Mouse (Mus musculus): Measurements from ENCODE around the gene Ccdc189. TPM values are rescaled to one million over a fixed set of nuclear protein-coding genes. Genes with fewer than 3 reads are reported as not detected.

The Ccdc189 gene
- polyA plus RNA-seq, 2 experiments = 5.4 to 10.6 TPM

DNA sequence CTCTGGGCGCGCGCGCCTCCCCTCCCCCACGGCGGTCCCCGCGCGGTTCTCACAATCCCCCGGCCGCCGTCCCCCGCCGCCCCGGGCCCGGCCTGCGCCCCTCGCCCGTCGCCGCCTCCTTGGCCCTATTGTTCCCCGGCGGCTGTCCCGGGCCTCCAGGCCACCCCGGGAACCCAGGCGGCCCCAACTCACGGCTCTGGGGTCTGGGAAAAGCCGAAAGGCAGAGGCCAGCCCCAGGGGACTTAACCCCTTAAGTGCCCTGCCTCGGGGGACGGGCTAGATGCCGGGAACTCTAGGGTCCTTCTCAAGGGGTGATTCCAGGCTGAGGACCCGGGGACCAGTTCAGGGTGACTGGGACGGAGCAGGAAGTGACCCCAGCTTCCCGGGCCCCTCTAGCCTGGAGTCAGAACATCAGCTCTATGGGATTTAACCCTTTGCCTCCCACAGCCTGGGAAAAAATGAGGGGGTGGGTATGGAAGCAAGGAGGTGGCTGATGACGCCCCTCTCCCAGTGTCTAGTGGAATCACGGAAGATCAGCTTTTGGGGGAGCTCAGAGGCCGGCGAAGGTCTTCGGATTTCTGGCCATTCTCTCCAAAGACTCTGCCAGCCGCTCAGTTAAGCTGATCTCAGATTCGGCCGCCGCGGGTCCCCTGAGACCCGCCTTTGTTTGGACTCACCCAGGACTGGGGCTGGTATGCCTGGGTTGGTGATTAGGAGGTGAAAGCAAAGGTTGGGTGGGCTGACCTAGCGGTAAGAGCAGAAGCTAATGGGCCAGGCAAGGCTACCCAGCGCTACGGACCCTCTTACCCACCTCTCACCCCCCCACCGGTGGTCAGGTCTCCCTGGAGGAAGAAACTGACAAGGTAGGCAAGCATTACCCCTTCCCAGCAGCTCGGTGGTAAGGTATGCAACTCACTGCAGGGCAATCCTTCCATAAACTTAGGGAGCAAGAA is 26.8 kb upstream of the Ccdc189 start, which contains the start of gene Zfp629:
Gene Zfp629 (minus strand): TSS at position 907 of the 953 bp plus-strand sequence.
- Histone ChIP-seq H3K27me3 (ENCODE audit: control insufficient read depth, insufficient read depth, low read length) (no peaks in the 10 kb centered on the region), H3K36me3 (ENCODE audit: control insufficient read depth, insufficient read depth, low read length) (peaks cover 27% of the 10 kb centered on the region), H3K27ac (replicated peaks; ENCODE audit: low read depth, low read length) (peak within 1 kb of the TSS; percentile 82), H3K4me2 (replicated peaks; ENCODE audit: low read depth, low read length, severe bottlenecking) (peak within 1 kb of the TSS; percentile 82), H3K4me3 (replicated peaks; ENCODE audit: low read length) (peak within 1 kb of the TSS; percentile 99), H3K4me1 (ENCODE audit: control insufficient read depth, insufficient read depth, low read length) (peaks cover 10% of the 10 kb centered on the region; the same call in 1 of the 2 replicates), H3K9me3 (ENCODE audit: control insufficient read depth, low read length) (no peaks in the 10 kb centered on the region), H3K9ac (ENCODE audit: low read depth, low read length, severe bottlenecking) (peak within 1 kb of the TSS; percentile 96)
- under 1% methylated on average over 45 of the region's 50 CpGs for WGBS
- ATAC-seq (ENCODE audit: low FRiP score, low read depth) (peak; percentile 90), DNase-seq (ENCODE audit: low spot score) (peak; percentile 84)
- 0 out of 2 replicates have a peak, but pooled peaks have one; percentile 26 for TF ChIP-seq POLR2A (IDR thresholded peaks at IDR 0.05; ENCODE audit: borderline replicate concordance, extremely low read depth, insufficient read depth, insufficient read length)

GRCm38 (mm10) chr7:127614511-127614890 is 26.1 kb upstream of the Ccdc189 start:
- peaks cover 33% of the 10 kb centered on the region for H3K36me3 ChIP-seq (ENCODE audit: control insufficient read depth, insufficient read depth, low read length)
- no peaks in the 10 kb centered on the region for H3K27me3 ChIP-seq (ENCODE audit: control insufficient read depth, insufficient read depth, low read length)
- WGBS = 0% methylated on average over 20 of the region's 44 CpGs
- peak overlapping the region; percentile 99 for H3K4me3 ChIP-seq (replicated peaks; ENCODE audit: low read length)
- H3K9ac ChIP-seq (ENCODE audit: low read depth, low read length, severe bottlenecking) = peak overlapping the region; percentile 96
- H3K4me1 ChIP-seq (ENCODE audit: control insufficient read depth, insufficient read depth, low read length) = peaks cover 10% of the 10 kb centered on the region; the same call in 1 of the 2 replicates
- ATAC-seq (ENCODE audit: low FRiP score, low read depth) (peak; percentile 23), DNase-seq (ENCODE audit: low spot score) (peak; percentile 21)
- H3K4me2 ChIP-seq (replicated peaks; ENCODE audit: low read depth, low read length, severe bottlenecking) = peak overlapping the region; percentile 82
- no peak for TF ChIP-seq POLR2A (IDR thresholded peaks at IDR 0.05; ENCODE audit: borderline replicate concordance, extremely low read depth, insufficient read depth, insufficient read length)
- no peaks in the 10 kb centered on the region for H3K9me3 ChIP-seq (ENCODE audit: control insufficient read depth, low read length)
- H3K27ac ChIP-seq (replicated peaks; ENCODE audit: low read depth, low read length) = peak overlapping the region; percentile 82

DNA sequence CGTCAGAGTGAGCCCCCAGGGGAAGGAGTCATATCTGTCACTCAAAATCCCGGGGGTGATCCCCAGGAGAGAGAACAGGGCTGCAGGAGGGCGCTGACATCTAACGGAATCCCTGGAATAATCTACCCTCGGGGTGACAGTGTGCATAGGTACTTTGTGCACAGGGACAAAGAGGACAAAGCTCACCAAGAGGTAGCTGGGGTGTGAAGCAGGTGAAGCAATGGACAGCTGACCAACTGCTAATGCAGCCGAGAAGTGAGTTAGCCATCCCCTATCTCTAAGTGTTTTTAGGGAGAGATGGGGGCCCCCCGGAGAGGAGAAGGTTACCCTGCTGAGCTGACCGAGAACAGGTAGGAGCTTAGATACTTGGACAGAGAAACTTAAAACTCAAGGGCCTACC is 25.7 kb upstream of the Ccdc189 start:
- H3K9me3 ChIP-seq (ENCODE audit: control insufficient read depth, low read length) = no peaks in the 10 kb centered on the region
- no peak overlapping the region for H3K27ac ChIP-seq (replicated peaks; ENCODE audit: low read depth, low read length)
- DNase-seq (ENCODE audit: low spot score) = no peak

DNA sequence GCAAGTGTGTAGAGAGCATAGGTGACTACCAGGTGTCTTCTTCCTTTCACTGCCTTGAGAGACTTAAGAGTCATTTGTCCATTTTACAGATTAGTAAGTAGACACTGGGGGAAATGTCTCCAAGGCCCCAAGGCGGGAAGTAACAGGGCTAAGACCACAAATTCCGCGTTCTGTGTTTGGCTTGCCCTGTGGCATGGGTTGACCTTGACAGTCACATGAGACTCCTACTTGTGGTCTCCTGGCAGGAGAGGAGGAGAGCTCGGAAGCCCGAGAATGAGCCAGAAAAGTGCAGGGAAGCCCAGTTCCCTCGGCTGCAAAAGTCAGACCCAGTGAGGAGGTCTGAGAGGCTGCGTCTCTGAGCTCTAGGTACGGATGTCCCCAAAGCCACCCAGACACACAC is 25.1 kb upstream of the Ccdc189 start:
- H3K9ac ChIP-seq (ENCODE audit: low read depth, low read length, severe bottlenecking) = peak overlapping the region; percentile 96; the same call in 1 of the 2 replicates
- peaks cover 10% of the 10 kb centered on the region; the same call in 1 of the 2 replicates for H3K4me1 ChIP-seq (ENCODE audit: control insufficient read depth, insufficient read depth, low read length)
- H3K4me2 ChIP-seq (replicated peaks; ENCODE audit: low read depth, low read length, severe bottlenecking) = peak overlapping the region; percentile 82
- H3K9me3 ChIP-seq (ENCODE audit: control insufficient read depth, low read length) = no peaks in the 10 kb centered on the region
- no peak for ATAC-seq (ENCODE audit: low FRiP score, low read depth)
- 81% methylated on average over 8 of the region's 8 CpGs for WGBS
- H3K4me3 ChIP-seq (replicated peaks; ENCODE audit: low read length) = peak overlapping the region; percentile 99; the same call in 1 of the 2 replicates
- TF ChIP-seq POLR2A (IDR thresholded peaks at IDR 0.05; ENCODE audit: borderline replicate concordance, extremely low read depth, insufficient read depth, insufficient read length) = no peak
- DNase-seq (ENCODE audit: low spot score) = no peak
- no peak overlapping the region for H3K27ac ChIP-seq (replicated peaks; ENCODE audit: low read depth, low read length)
- H3K36me3 ChIP-seq (ENCODE audit: control insufficient read depth, insufficient read depth, low read length) = peaks cover 43% of the 10 kb centered on the region
- no peaks in the 10 kb centered on the region for H3K27me3 ChIP-seq (ENCODE audit: control insufficient read depth, insufficient read depth, low read length)

More for the DNA sequence above, 25.7 kb upstream of the Ccdc189 start:
- peak overlapping the region; percentile 99 for H3K4me3 ChIP-seq (replicated peaks; ENCODE audit: low read length)
- H3K4me1 ChIP-seq (ENCODE audit: control insufficient read depth, insufficient read depth, low read length) = peaks cover 10% of the 10 kb centered on the region; the same call in 1 of the 2 replicates
- TF ChIP-seq POLR2A (IDR thresholded peaks at IDR 0.05; ENCODE audit: borderline replicate concordance, extremely low read depth, insufficient read depth, insufficient read length) = no peak
- peaks cover 38% of the 10 kb centered on the region for H3K36me3 ChIP-seq (ENCODE audit: control insufficient read depth, insufficient read depth, low read length)
- 21% methylated on average over 8 of the region's 8 CpGs for WGBS
- H3K4me2 ChIP-seq (replicated peaks; ENCODE audit: low read depth, low read length, severe bottlenecking) = peak overlapping the region; percentile 82
- H3K27me3 ChIP-seq (ENCODE audit: control insufficient read depth, insufficient read depth, low read length) = no peaks in the 10 kb centered on the region
- no peak for ATAC-seq (ENCODE audit: low FRiP score, low read depth)
- peak overlapping the region; percentile 96 for H3K9ac ChIP-seq (ENCODE audit: low read depth, low read length, severe bottlenecking)

GRCm38 (mm10) chr7:127611561-127611960 is 23.2 kb upstream of the Ccdc189 start:
- H3K27ac ChIP-seq (replicated peaks; ENCODE audit: low read depth, low read length) = no peak overlapping the region
- no peak for TF ChIP-seq POLR2A (IDR thresholded peaks at IDR 0.05; ENCODE audit: borderline replicate concordance, extremely low read depth, insufficient read depth, insufficient read length)
- no peaks in the 10 kb centered on the region for H3K9me3 ChIP-seq (ENCODE audit: control insufficient read depth, low read length)
- H3K27me3 ChIP-seq (ENCODE audit: control insufficient read depth, insufficient read depth, low read length) = no peaks in the 10 kb centered on the region
- WGBS = 97% methylated on average over 26 of the region's 26 CpGs
- H3K4me3 ChIP-seq (replicated peaks; ENCODE audit: low read length) = no peak overlapping the region
- ATAC-seq (ENCODE audit: low FRiP score, low read depth) = no peak
- H3K9ac ChIP-seq (ENCODE audit: low read depth, low read length, severe bottlenecking) = no peak overlapping the region
- H3K36me3 ChIP-seq (ENCODE audit: control insufficient read depth, insufficient read depth, low read length) = peaks cover 60% of the 10 kb centered on the region
- peaks cover 10% of the 10 kb centered on the region; the same call in 1 of the 2 replicates for H3K4me1 ChIP-seq (ENCODE audit: control insufficient read depth, insufficient read depth, low read length)
- DNase-seq (ENCODE audit: low spot score) = no peak
- no peak overlapping the region for H3K4me2 ChIP-seq (replicated peaks; ENCODE audit: low read depth, low read length, severe bottlenecking)

All from limb, embryonic 14.5 days (tissue).